Mouse (Mus musculus) neutrophil, adult 5-6 weeks (primary cell): ENCODE results near the gene Slc16a13. TPM values are rescaled to one million over a fixed set of nuclear protein-coding genes. Genes with fewer than 3 reads are reported as not detected.

Experiments used
- ATAC-seq: fragments of 151-379, 151-347 bp; 2 replicates; pipeline ENCODE4 v1.8.0; 2017; ENCODE audit warnings: mild to moderate bottlenecking, moderate TSS enrichment; ENCODE audit not compliant: insufficient number of reproducible peaks, poor library complexity, low FRiP score, severe bottlenecking; ENCODE audit errors: extremely low read depth
- total RNA-seq: library from RNA; stranded (forward); fragments of 200-1000 nt; gene quantifications from 2 replicates; pipeline ENCODE4 v1.2.3, GENCODE M21; 2017

Gene Slc16a13
- total RNA-seq, result 1.5 and 2.1 TPM in 2 replicates

GRCm38 (mm10) chr11:70220731-70221602 lies at the start of gene Slc16a13:
Gene Slc16a13, minus strand, starts transcription at chr11:70221064.
- ATAC-seq, result peak; percentile 84

- ATAC-seq, result no peak
Observed at GRCm38 (mm10) chr11:70266405-70266804, 45.5 kb upstream of the Slc16a13 start.

- ATAC-seq, result no peak
Observed at GRCm38 (mm10) chr11:70265819-70266218, 45.0 kb upstream of the Slc16a13 start.

GRCm38 (mm10) chr11:70265252-70265651 lies 44.4 kb upstream of the Slc16a13 start:
- ATAC-seq, result no peak

- ATAC-seq, result no peak
Observed at GRCm38 (mm10) chr11:70259035-70259434, 38.2 kb upstream of the Slc16a13 start.

- ATAC-seq, result 0 out of 2 replicates have a peak, but pooled peaks have one; percentile 6
Observed at GRCm38 (mm10) chr11:70254931-70255531, 34.2 kb upstream of the Slc16a13 start, which contains the start of gene Alox12. Gene Alox12, minus strand, starts transcription at chr11:70255353.

- no peak for ATAC-seq
Observed at GRCm38 (mm10) chr11:70254337-70254736, 33.5 kb upstream of the Slc16a13 start.

GRCm38 (mm10) chr11:70251853-70252252 lies 31.0 kb upstream of the Slc16a13 start:
- ATAC-seq, result no peak

- no peak for ATAC-seq
Observed at GRCm38 (mm10) chr11:70250150-70250549, 29.3 kb upstream of the Slc16a13 start.

GRCm38 (mm10) chr11:70247136-70247845 lies 26.4 kb upstream of the Slc16a13 start:
- ATAC-seq, result peak; percentile 64; the same call in 1 of the 2 replicates

- ATAC-seq, result no peak
Observed at GRCm38 (mm10) chr11:70242591-70242990, 21.7 kb upstream of the Slc16a13 start.

- ATAC-seq, result peak; percentile 42
Observed at GRCm38 (mm10) chr11:70239541-70240279, 18.8 kb upstream of the Slc16a13 start, which contains the start of the genes Gm21988 and Rnasek. Gene Gm21988, minus strand, starts transcription at chr11:70239830. Gene Rnasek, minus strand, starts transcription at chr11:70239842.

- ATAC-seq, result no peak
Observed at GRCm38 (mm10) chr11:70238591-70239440, 18.0 kb upstream of the Slc16a13 start.

- ATAC-seq, result peak; percentile 87
Observed at GRCm38 (mm10) chr11:70237457-70238167, 16.7 kb upstream of the Slc16a13 start, which contains the start of gene 0610010K14Rik. Gene 0610010K14Rik, minus strand, starts transcription at chr11:70237914.

- ATAC-seq, result no peak
Observed at GRCm38 (mm10) chr11:70236717-70237116, 15.9 kb upstream of the Slc16a13 start.

- ATAC-seq, result no peak
Observed at GRCm38 (mm10) chr11:70235254-70235900, 14.5 kb upstream of the Slc16a13 start.

- ATAC-seq, result no peak
Observed at GRCm38 (mm10) chr11:70234497-70234896, 13.6 kb upstream of the Slc16a13 start.
